Mouse (Mus musculus) T-helper 17 cell (primary cell): Measurements from ENCODE around the gene Ikzf3.

ENCODE experiments used
- in situ Hi-C, 2 experiments: fragments of 300-600 bp; cut with MboI, MseI; formaldehyde crosslinking; loops; 1 replicate in 1 of 2; 2 replicates in 1 of 2; pipeline ENCODE4 v1.15.1; 2025; ENCODE audit warnings: high pct_unique_total_duplicates in 2 of 2

Ikzf3 gene

GRCm38 (mm10) chr11:98417074-98417473 lies 128.8 kb downstream of the Ikzf3 start:
- in situ Hi-C loops = no loop called here
